Mouse (Mus musculus): ENCODE data around the gene Surf1.
"Not testable (repeated sequence)": the region's sequence is repeated elsewhere in the genome, so short reads cannot be mapped to it uniquely, and the experiment has no call there.

Surf1 gene

DNA sequence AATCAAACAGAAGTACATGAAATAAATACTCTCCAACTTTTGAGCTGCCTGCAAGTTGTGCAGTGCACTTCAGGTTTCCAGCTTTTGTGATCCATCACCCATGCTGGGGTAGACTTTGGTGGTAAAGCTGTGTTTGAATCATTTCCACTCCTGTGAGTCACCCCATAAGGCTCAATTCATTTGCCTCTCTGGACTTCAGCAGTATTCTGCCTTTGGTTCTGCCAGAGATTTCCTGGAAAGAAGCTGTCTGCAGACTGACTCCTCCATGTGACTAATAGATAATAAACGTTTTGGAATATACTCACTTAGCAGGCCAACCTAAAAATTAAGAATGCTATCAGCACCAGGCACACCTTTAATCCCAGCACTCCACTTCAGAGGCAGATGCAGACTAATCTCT, 15.6 kb downstream of the Surf1 start:
- no peak for DNase-seq (ENCODE audit: low read depth, low spot score)

DNA sequence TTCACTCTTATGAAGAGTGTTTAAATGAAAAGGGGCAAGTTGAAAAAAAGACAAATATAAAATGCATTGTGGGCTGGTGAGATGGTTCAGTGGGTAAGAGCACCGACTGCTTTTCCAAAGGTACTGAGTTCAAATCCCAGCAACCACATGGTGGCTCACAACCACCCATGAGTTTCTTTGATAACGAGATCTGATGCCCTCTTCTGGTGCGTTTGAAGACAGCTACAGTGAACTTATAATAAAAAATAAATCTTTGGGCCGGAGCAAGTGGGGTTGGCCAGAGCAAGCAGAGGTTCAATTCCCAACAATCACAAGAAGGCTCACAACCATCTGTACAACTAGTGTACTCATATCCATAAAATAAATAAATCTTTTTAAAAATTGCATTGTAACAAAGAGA, 20.4 kb downstream of the Surf1 start:
- DNase-seq (ENCODE audit: low read depth, low spot score) = no peak

DNA sequence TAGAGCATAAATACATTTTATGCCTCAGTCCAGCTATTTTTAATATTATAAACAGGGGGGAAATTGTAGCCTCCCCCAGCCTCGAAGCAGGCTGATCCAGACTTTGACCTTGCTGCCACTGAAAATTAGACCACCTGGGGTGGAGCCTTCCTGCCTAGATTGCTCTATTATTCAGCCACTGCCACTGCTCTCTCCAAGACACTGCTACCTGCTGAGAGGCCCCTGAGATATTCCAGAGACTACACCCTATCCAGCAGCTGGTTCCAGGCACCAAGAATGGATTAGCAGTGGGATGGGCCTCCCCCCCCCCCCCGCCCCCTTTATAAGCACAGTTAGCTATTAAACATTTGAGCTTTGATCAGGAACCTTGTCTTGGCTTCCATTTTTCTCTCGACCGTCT, 30.2 kb downstream of the Surf1 start:
- DNase-seq (ENCODE audit: low read depth, low spot score) = not testable (repeated sequence)

DNA sequence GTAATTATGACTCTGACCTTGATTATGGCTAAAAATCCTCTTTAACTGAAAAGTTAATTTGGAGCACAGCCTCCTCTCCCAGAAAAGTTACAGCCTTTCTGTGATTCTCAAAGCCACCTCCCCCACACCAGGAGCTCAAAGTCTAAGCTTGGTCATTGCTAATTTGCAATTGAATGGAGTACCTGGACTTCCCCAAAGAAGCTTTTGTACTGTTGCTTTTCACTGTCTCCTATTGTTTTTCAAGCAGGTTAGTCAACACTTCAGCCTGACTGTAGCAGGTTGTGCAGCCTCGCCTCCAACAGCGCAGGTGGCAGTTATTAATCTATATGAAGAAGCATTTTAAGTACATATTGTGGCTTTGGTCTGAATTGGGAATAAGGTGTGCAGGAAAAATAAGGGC, 30.8 kb downstream of the Surf1 start:
- DNase-seq (ENCODE audit: low read depth, low spot score) = not testable (repeated sequence)

DNA sequence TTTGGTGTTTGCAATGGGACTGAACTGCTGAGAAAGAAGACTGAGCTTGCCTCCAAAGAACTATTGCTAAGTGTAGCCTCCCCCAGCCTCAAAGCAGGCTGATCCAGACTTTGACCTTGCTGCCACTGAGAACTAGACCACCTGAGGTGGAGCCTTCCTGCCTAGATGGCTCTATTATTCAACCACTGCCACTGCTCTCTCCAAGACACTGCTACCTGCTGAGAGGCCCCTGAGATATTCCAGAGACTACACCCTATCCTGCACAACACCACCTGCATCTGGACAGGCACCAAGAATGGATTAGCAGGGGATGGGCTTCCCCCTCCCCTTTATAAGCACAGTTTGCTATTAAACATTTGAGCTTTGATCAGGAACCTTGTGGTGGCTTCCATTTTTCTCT, 37.8 kb downstream of the Surf1 start:
- no peak for DNase-seq (ENCODE audit: low read depth, low spot score)

DNA sequence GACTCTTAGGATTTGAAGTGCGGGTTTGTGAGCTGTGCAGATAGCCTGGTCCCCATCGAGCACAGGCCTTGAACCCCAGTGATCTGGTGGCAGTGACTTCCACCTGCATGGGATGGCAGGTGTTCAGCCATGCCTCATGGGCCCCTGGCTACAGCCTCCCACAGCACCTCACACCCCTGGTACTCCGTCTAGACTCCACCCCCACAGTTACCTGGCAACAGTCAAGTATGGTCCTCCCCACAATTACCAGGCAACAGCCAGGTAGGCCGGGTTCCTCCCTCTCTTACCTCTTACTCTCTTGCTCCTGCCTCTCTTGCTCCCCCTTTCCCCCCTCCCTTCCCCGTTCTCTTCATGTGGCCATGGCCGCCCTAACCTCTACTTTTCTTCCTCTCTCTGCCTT, 45.7 kb downstream of the Surf1 start:
- DNase-seq (ENCODE audit: low read depth, low spot score) = no peak

DNA sequence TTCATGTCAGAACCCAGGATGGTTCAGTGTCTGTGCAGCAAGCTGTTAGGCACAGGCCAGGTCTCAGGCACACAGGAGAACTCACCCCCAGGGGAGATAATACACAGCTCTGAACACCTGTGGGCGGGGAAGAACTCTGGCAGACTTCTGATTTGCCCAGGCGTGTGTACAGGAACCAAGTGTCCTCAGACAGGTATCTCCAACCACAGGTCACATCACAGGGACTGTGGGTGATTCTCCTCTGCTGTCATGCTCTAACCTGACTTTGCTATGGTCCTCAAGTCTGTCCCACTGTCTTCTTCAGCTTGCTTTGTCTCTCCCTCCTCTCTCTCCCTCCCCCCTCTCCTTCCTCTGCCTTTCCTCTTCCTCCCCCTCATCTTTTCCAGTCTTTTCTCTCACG, 51.5 kb downstream of the Surf1 start, which contains the start of gene Abo:
Abo (minus strand) TSS at position 101 of the 400 bp plus-strand sequence.
- no peak for DNase-seq (ENCODE audit: low read depth, low spot score)

Measured in CD4-positive helper T cell, adult 2 months (primary cell).